10 mouse cellular contexts compared by ENCODE assay signal in genomic region chr3:137895196-137895595, GRCm38 (mm10). TPM values are rescaled to one million over a fixed set of nuclear protein-coding genes. Genes with fewer than 3 reads are reported as not detected.
A peak's percentile ranks its signal among the peaks of the same experiment; 100 is the strongest.
DNase-seq lines count a peak whose midpoint lies in the region; ATAC-seq and TF ChIP-seq lines count a peak whose summit lies in the region.
"Had no signal": no experiment of that assay in that cellular context is flagged by ENCODE, and none has a peak within 500 bp of the region (broad histone marks: within the 10 kb centered on the region; RNA-seq: fewer than 3 reads in every experiment).

No protein-coding gene starts in this region.

- TF ChIP-seq CTCF in forebrain, postnatal 0 days (IDR thresholded peaks at IDR 0.05; ENCODE audit: low read depth) = peak; percentile 39
- TF ChIP-seq CTCF in lung, postnatal 0 days (IDR thresholded peaks at IDR 0.05) = peak; percentile 61
- peak; percentile 61 for TF ChIP-seq CTCF in stomach, postnatal 0 days (IDR thresholded peaks at IDR 0.05; ENCODE audit: low read depth)

- DNase-seq in forebrain, postnatal 0 days = no peak
- no peak for DNase-seq in forebrain, embryonic 10.5 days (ENCODE audit: extremely low spot score, low spot score)
- no peak for DNase-seq in lung, postnatal 0 days (ENCODE audit: low spot score)
- no peak for DNase-seq in lung, postnatal 25 days (ENCODE audit: low spot score)
- DNase-seq in c-Kit-negative CD71-positive TER-119-positive erythroid progenitor cells, embryonic 14.5 days (ENCODE audit: low read depth, low spot score) = peak; percentile 21
- peak; percentile 21 for DNase-seq in stomach, postnatal 0 days (ENCODE audit: low spot score)
- DNase-seq in left cerebral cortex, adult 8-10 months (ENCODE audit: low spot score in 2 of 2) = no peak
- DNase-seq in urinary bladder, postnatal 4 days (ENCODE audit: low spot score in 2 of 2) = no peak
- DNase-seq: gastrocnemius, postnatal 14 days had no signal

- no peak overlapping the region for H3K9ac ChIP-seq in forebrain, postnatal 0 days
- H3K9ac ChIP-seq in lung, postnatal 0 days (replicated peaks; ENCODE audit: low read depth) = no peak overlapping the region
- no peak overlapping the region for H3K9ac ChIP-seq in stomach, postnatal 0 days (ENCODE audit: low read length)

- H3K27me3 ChIP-seq in forebrain, postnatal 0 days (ENCODE audit: insufficient read depth, low read length) = no peaks in the 10 kb centered on the region
- no peaks in the 10 kb centered on the region for H3K27me3 ChIP-seq in forebrain, embryonic 10.5 days (ENCODE audit: poor library complexity, severe bottlenecking)
- no peaks in the 10 kb centered on the region for H3K27me3 ChIP-seq in lung, postnatal 0 days (replicated peaks; ENCODE audit: insufficient read depth, low read length)
- no peaks in the 10 kb centered on the region for H3K27me3 ChIP-seq in stomach, postnatal 0 days (ENCODE audit: control insufficient read depth, insufficient read depth, low read length)

- no peaks in the 10 kb centered on the region for H3K4me1 ChIP-seq in forebrain, postnatal 0 days (ENCODE audit: insufficient read depth)
- no peaks in the 10 kb centered on the region for H3K4me1 ChIP-seq in forebrain, embryonic 10.5 days
- H3K4me1 ChIP-seq in lung, postnatal 0 days (ENCODE audit: insufficient read depth, low read depth, low read length) = no peaks in the 10 kb centered on the region
- H3K4me1 ChIP-seq in stomach, postnatal 0 days (replicated peaks; ENCODE audit: control insufficient read depth, insufficient read depth) = no peaks in the 10 kb centered on the region

- TF ChIP-seq EP300 in lung, postnatal 0 days (IDR thresholded peaks at IDR 0.05) = no peak
- no peak for TF ChIP-seq EP300 in stomach, postnatal 0 days (optimal IDR thresholded peaks at IDR 0.05)

- H3K9me3 ChIP-seq in forebrain, postnatal 0 days (ENCODE audit: low read length) = no peaks in the 10 kb centered on the region
- 0 out of 2 replicates have a peak, but pooled peaks cover 3% of the 10 kb centered on the region for H3K9me3 ChIP-seq in forebrain, embryonic 10.5 days
- no peaks in the 10 kb centered on the region for H3K9me3 ChIP-seq in lung, postnatal 0 days (ENCODE audit: low read length)
- no peaks in the 10 kb centered on the region for H3K9me3 ChIP-seq in stomach, postnatal 0 days (ENCODE audit: control insufficient read depth, low read length)
- H3K9me3 ChIP-seq: G1E had no signal

- no peak overlapping the region for H3K27ac ChIP-seq in forebrain, postnatal 0 days (ENCODE audit: low read depth, low read length)
- H3K27ac ChIP-seq in forebrain, embryonic 10.5 days = no peak overlapping the region
- no peak overlapping the region for H3K27ac ChIP-seq in lung, postnatal 0 days (ENCODE audit: low read length)
- no peak overlapping the region for H3K27ac ChIP-seq in stomach, postnatal 0 days (replicated peaks)

- H3K36me3 ChIP-seq in forebrain, postnatal 0 days (ENCODE audit: insufficient read depth) = peaks cover 23% of the 10 kb centered on the region
- peaks cover 43% of the 10 kb centered on the region for H3K36me3 ChIP-seq in forebrain, embryonic 10.5 days (replicated peaks)
- H3K36me3 ChIP-seq in lung, postnatal 0 days (ENCODE audit: insufficient read depth, low read length) = peaks cover 9% of the 10 kb centered on the region
- no peaks in the 10 kb centered on the region; the same call in 1 of the 2 replicates for H3K36me3 ChIP-seq in stomach, postnatal 0 days (ENCODE audit: control insufficient read depth, insufficient read depth, low read length)

- no peak for ATAC-seq in forebrain, postnatal 0 days
- no peak for ATAC-seq in lung, postnatal 0 days
- ATAC-seq in stomach, postnatal 0 days (ENCODE audit: low FRiP score, low TSS enrichment) = no peak

- no peak overlapping the region for H3K4me2 ChIP-seq in forebrain, postnatal 0 days (ENCODE audit: low read depth)
- H3K4me2 ChIP-seq in lung, postnatal 0 days (replicated peaks; ENCODE audit: low read depth, low read length) = no peak overlapping the region
- H3K4me2 ChIP-seq in stomach, postnatal 0 days (replicated peaks; ENCODE audit: low read depth) = no peak overlapping the region

- H3K4me3 ChIP-seq in forebrain, postnatal 0 days (ENCODE audit: low read depth, low read length) = no peak overlapping the region
- no peak overlapping the region for H3K4me3 ChIP-seq in forebrain, embryonic 10.5 days
- no peak overlapping the region for H3K4me3 ChIP-seq in lung, postnatal 0 days (ENCODE audit: low read depth, low read length)
- H3K4me3 ChIP-seq in stomach, postnatal 0 days (ENCODE audit: low read depth, low read length) = no peak overlapping the region

- WGBS in forebrain, postnatal 0 days = 94% methylated on average over 3 of the region's 3 CpGs
- 94% methylated on average over 3 of the region's 3 CpGs for WGBS in forebrain, embryonic 10.5 days
- WGBS in lung, postnatal 0 days = 96% methylated on average over 3 of the region's 3 CpGs
- WGBS in stomach, postnatal 0 days = 98% methylated on average over 3 of the region's 3 CpGs

RNA-seq across cellular contexts. Expression of gene Lamtor3, which starts 23.1 kb away (rescaled TPM):
- 105 and 116 TPM in 2 replicates for total RNA-seq in forebrain, postnatal 0 days (2014; rRNA removed)
- polyA plus RNA-seq in forebrain, postnatal 0 days (2015; fragmentation: Nextera tagmentation; extraction: Ambion mirVana) = 112 and 123 TPM in 2 replicates
- 90.1 and 92.3 TPM in 2 replicates for polyA plus RNA-seq in forebrain, embryonic 10.5 days (2016; fragmentation: Nextera tagmentation; extraction: Ambion mirVana)
- 114 and 122 TPM in 2 replicates for polyA plus RNA-seq in lung, postnatal 0 days (2015; fragmentation: Nextera tagmentation; extraction: Ambion mirVana)
- polyA plus RNA-seq in stomach, postnatal 0 days (2015; fragmentation: Nextera tagmentation; extraction: Ambion mirVana) = 104 and 106 TPM in 2 replicates
- 10 to 100 TPM; 62.0 to 71.8 (median 65.0) TPM for total RNA-seq in left cerebral cortex, adult 8-10 months (2022)

RNA-seq across cellular contexts. Expression of gene Dnajb14, which starts 27.7 kb away (rescaled TPM):
- 16.5 and 19.2 TPM in 2 replicates for total RNA-seq in forebrain, postnatal 0 days (2014; rRNA removed)
- polyA plus RNA-seq in forebrain, postnatal 0 days (2015; fragmentation: Nextera tagmentation; extraction: Ambion mirVana) = 6.5 and 14.9 TPM in 2 replicates
- 5.3 and 5.5 TPM in 2 replicates for polyA plus RNA-seq in forebrain, embryonic 10.5 days (2016; fragmentation: Nextera tagmentation; extraction: Ambion mirVana)
- polyA plus RNA-seq in lung, postnatal 0 days (2015; fragmentation: Nextera tagmentation; extraction: Ambion mirVana) = 10.0 and 12.4 TPM in 2 replicates
- polyA plus RNA-seq in stomach, postnatal 0 days (2015; fragmentation: Nextera tagmentation; extraction: Ambion mirVana) = 10.8 and 12.6 TPM in 2 replicates
- total RNA-seq in left cerebral cortex, adult 8-10 months (2022) = 10 to 100 TPM; 43.6 to 53.5 (median 47.1) TPM

RNA-seq across cellular contexts. Expression of gene H2afz, which starts 30.9 kb away (rescaled TPM):
- 485 and 592 TPM in 2 replicates for total RNA-seq in forebrain, postnatal 0 days (2014; rRNA removed)
- polyA plus RNA-seq in forebrain, postnatal 0 days (2015; fragmentation: Nextera tagmentation; extraction: Ambion mirVana) = 728 and 896 TPM in 2 replicates
- polyA plus RNA-seq in forebrain, embryonic 10.5 days (2016; fragmentation: Nextera tagmentation; extraction: Ambion mirVana) = 3,633 and 3,684 TPM in 2 replicates
- polyA plus RNA-seq in lung, postnatal 0 days (2015; fragmentation: Nextera tagmentation; extraction: Ambion mirVana) = 577 and 614 TPM in 2 replicates
- polyA plus RNA-seq in stomach, postnatal 0 days (2015; fragmentation: Nextera tagmentation; extraction: Ambion mirVana) = 779 and 844 TPM in 2 replicates
- 100 to 1,000 TPM; 174 to 188 (median 180) TPM for total RNA-seq in left cerebral cortex, adult 8-10 months (2022)

Comparison
In these comparisons a context has a peak if more than half of its experiments do, and no peak if none do; other contexts are left out.
1. DNase-seq: peak in c-Kit-negative CD71-positive TER-119-positive erythroid progenitor cells, embryonic 14.5 days (single experiment) and stomach, postnatal 0 days (single experiment); none in forebrain, postnatal 0 days (single experiment), forebrain, embryonic 10.5 days (single experiment), lung, postnatal 0 days (single experiment), lung, postnatal 25 days (single experiment), left cerebral cortex, adult 8-10 months (0 of 2) and urinary bladder, postnatal 4 days (0 of 2).
2. Peak in every context shown above with its lines, with median percentiles within 50 percentile points of each other: CTCF ChIP-seq.